Mouse (Mus musculus) cerebral cortex, adult 2 months (tissue): ENCODE data around the gene Macrod1.

Source experiments
- WGBS: fragments of 180-500 bp; shearing (Covaris S2); methylation state at CpG from one replicate; pipeline ENCODE4 v1.1.7; 2018; 5-methylcytosine and 5-hydroxymethylcytosine counted together

Macrod1 gene

DNA sequence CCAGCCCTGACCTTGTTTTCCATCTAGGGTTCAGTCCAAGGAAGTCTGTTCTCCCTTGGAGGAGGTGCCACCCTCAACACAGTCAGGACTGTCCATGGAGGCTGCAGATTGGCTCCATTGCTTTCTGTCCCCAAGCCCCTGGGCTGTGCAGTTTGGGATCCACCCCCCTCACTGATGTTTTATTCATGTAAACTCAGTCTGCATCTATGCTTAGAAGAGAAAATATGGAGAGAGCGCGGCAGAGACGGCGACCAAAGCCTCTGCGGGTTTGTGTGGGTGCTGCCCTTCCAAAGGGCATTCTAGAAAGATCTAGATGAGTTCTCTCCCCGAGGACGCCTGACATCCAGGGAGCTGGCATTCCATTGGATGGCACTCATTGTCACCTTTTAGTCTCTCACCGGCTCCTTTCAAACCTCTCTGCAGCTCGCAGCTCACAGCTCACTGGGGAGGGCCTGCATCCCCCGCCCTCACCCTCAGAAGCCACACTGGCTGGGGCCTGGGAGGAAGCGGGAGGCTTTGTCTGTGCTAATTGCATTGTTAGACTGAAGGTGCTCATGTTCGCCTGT is 84.3 kb downstream of the Macrod1 start:
- 27% methylated on average over 12 of the region's 12 CpGs for WGBS

- 43% methylated on average over 5 of the region's 5 CpGs for WGBS
Observed at GRCm38 (mm10) chr19:7142207-7142915, 85.8 kb downstream of the Macrod1 start.

DNA sequence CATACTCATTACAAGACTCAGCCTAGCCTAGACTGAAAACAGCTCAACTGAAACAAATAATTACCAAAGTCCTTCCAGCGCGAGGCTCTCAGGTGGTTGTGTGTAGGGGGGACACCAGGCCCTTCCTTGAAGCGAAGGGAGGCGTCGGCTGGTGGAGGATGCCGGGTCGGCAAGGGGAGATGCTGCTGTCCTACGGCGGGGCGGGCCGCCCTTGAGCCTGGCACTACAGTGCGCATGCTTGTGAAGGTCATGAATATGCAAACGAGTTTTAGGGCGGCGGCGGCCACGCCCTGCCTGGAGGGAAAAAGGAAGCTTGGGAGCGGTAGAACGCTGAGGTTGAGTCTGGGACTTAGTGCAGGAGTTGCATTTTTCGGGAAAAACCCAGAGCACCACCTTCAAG is 87.2 kb downstream of the Macrod1 start:
- WGBS, result 7% methylated on average over 20 of the region's 20 CpGs

GRCm38 (mm10) chr19:7144458-7144857 is 87.8 kb downstream of the Macrod1 start:
- 68% methylated on average over 3 of the region's 3 CpGs for WGBS

GRCm38 (mm10) chr19:7146376-7146775 is 89.8 kb downstream of the Macrod1 start:
- WGBS, result 82% methylated on average over 13 of the region's 13 CpGs

DNA sequence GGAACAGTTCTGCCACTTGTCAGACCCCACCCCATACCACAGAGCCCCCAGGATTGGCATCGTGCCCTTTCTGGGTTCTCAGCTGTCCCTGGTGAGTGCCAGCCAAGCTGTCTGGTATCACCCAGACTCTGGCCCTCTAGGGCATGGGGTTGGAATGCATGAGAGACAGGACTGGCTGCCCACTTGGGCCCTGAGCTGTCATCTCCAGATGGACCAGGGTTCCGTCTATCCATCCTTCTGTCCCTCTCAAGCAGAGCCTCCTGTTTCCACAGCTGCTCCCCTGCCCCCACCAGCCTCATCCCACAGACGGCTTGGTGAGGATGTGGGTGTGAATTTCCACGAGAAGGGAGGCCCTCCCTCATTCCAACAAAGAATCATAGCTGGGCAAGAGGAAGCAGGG is 91.5 kb downstream of the Macrod1 start:
- 22% methylated on average over 4 of the region's 4 CpGs for WGBS

DNA sequence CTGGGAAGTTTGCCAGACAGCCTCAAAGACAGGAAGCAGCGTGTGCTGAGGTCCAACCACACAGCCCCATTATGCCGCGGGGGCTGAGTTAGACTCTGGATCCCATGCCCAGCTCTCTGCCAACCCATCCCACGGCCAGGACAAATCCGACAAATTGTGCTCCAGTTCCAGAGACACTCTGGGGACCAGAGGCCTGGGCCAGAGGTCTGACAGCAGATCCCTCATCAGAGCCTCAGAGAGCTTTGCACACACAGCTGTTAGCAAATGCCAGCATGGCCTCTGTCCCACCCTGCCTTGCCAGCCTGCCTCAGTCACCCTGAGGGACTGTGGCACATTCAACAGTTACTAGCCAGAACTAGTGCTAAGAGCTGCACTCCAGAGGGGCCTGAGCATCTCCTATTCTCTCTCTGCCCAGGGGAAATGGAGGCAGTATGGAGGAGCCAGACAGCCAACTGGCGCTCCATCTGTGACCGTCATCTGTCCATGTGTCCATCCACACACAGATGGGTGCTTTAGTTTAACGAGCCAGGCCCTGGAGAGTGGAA is 92.0 kb downstream of the Macrod1 start:
- WGBS, result 34% methylated on average over 8 of the region's 8 CpGs

- 63% methylated on average over 7 of the region's 7 CpGs for WGBS
Observed at GRCm38 (mm10) chr19:7149158-7149685, 92.6 kb downstream of the Macrod1 start.

- 53% methylated on average over 7 of the region's 7 CpGs for WGBS
Observed at GRCm38 (mm10) chr19:7151300-7151926, 94.8 kb downstream of the Macrod1 start.

DNA sequence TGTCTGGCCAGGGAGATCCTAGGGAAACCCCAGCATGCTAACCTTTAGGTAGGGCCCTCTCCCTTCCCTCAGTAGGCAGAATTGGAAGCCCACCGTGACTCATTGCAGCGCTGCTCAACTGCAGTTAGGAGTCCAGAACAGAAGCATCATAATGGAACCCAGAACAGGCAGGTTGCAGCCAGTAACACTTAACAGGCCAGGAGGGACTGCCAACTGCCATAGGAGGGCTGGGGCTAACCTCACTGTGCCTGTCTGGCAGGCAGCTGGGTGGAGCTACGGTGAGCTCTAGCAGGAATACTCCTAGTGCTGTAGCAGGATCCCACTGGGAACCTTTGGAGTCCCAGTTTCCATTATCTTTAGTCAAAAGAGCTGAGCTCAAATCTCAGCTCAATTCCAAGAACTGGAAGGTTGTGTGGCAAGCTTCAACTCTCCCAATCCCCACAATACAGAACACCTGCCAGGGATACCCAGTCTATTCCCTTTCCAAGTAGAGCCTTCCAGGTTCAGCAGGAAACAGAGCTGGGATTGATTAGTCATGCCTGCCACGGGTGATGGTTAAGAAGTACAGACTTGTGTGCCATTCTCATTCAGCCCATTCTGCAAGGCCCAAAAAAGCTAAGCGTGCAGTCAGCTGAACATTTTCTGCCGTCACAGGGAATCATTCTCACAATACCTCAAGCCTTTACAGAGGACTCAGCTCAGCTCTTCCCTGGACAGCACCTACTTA is 95.5 kb downstream of the Macrod1 start:
- 75% methylated on average over 6 of the region's 6 CpGs for WGBS

GRCm38 (mm10) chr19:7153232-7153631 is 96.6 kb downstream of the Macrod1 start:
- whole genome bisulfite sequencing, result 40% methylated on average over 7 of the region's 7 CpGs

DNA sequence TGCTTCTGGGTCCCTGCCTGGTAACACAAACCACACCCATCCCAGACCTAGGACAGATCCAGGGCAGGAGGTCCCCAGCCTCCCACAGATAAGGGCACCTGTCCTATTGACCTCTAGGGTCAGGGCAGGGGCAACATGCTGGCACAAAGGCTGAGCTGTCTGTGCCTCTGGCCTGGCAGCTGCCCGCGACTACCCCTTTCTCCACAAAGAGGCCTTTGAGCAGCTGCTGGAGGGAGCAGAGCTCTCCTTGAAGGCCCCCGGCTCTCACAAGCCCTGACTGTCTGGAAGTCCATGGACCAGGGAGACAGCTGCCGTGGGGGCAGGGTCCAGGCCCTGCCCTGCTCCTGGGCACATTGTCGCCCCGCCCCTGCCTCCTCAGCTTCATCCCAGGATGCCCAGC is 98.6 kb downstream of the Macrod1 start:
- whole genome bisulfite sequencing, result 58% methylated on average over 6 of the region's 6 CpGs

GRCm38 (mm10) chr19:7157734-7158133 is 101.1 kb downstream of the Macrod1 start:
- WGBS, result 63% methylated on average over 14 of the region's 14 CpGs

GRCm38 (mm10) chr19:7160151-7160906 is 103.7 kb downstream of the Macrod1 start:
- 9% methylated on average over 14 of the region's 14 CpGs for WGBS

GRCm38 (mm10) chr19:7161064-7161463 is 104.5 kb downstream of the Macrod1 start:
- 72% methylated on average over 3 of the region's 3 CpGs for WGBS

GRCm38 (mm10) chr19:7164238-7164637 is 107.6 kb downstream of the Macrod1 start:
- WGBS, result 10% methylated on average over 6 of the region's 6 CpGs

- WGBS, result 2% methylated on average over 34 of the region's 35 CpGs
Observed at GRCm38 (mm10) chr19:7164820-7165323, 108.3 kb downstream of the Macrod1 start.

DNA sequence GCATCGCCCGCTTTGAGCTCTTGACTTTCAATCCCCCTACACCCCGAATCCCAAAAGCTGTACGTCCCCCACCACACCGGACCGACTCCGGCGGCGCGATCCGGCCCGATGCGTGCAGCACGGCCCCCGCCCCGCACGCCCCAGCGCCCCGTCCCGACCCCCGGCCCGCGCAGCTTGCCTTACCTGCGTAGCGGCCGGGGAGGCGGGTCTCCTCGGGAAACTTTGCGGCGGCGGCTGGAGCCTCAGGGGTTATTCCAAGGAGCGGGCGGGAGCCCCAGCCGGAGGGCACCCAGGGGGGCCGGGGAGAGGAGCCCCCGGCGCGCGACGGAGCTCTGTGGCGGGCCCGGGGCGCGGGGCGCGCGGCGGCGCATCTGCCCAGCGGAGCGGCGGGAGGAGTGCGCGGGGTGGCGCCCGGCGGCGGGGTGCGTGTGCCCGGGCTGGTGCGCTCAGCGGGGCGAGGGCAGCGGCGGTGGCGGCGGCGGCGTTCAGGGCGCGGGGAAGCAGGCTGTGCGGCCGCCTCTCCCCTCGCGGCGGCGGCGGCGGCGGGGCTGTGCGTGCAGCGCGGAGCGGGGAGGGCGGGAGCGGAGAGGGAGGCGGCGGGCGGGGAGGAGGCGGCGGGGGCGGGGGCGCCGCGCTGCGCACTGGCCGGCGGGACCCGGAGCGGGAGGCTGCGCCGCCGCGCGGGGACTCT is 109.0 kb downstream of the Macrod1 start:
- WGBS, result 1% methylated on average over 77 of the region's 105 CpGs

DNA sequence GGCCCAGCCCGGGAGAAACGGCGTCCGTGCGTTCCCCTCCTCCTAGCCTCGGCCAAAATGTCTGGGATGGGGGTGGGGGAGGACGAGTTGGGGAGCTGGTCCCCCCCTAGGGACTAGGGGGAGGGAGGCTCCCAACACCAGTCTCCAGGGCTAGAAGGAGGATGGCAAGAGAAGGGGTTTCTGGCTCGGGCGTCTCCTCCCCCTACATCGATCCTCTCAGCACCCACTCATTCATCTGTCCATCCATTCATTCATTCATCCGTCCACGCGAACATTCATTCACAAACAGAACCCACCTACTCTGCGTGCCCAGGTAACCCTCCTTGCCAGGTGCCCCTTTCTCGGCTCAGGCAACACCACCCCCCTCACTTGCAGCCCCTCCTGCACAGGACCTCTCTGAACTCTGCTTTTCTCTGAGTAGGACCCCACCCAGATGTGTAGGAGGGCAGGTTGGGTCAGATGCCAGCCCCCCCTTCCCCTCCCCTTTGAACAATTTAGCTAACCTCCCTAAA is 109.6 kb downstream of the Macrod1 start:
- WGBS, result 3% methylated on average over 15 of the region's 15 CpGs

DNA sequence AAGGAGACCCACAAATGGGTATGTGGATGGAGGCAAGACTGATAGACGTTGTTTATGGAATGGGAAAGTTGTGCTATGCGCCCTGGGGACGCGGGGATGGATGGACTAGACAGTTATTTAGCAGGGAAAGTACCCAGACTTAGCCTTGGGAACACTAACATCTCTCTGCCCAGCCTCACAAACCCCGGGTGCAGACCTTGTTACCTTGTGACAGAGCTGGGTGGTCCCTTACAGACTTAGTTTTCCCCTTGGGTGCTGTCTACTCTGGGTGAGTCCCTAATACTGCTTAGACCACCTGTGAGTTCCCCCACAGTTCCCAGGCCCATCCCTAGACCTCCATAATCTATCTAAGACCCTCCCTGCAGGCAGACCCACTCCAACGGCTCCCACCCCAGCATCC is 110.2 kb downstream of the Macrod1 start:
- 24% methylated on average over 6 of the region's 6 CpGs for WGBS
